Comparison of ENCODE assay signal across 8 mouse cellular contexts in the genomic region with DNA sequence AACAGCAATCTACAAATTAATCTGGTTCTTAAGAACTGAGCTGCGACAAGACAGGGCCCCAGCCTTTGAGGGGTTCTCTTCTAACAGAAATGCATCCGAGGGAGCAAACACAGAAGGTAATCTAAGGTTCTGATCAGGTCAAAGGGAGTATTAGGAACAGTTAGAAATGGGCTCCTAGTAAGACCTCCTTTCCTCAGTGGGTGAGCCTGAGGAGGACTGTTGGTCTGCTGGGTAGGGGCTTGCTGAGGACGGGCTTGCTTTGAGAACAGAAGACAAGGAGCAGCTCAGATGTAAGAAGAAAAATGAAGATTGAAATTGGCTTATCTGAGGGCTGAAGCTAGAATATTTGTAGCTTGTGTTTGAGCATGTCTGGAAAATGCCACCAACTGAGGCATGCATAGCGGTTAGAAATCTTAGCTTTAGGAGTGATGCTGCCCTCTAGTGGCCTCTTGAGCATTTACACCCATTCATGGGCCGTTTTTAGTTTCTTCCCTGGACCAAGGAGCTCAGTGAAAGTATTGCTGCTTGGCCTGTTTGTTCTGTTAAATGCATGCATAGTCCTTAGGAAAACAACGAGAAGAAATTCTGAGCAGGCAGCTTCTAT. TPM values are rescaled to one million over a fixed set of nuclear protein-coding genes. Genes with fewer than 3 reads are reported as not detected.
A peak's percentile ranks its signal among the peaks of the same experiment; 100 is the strongest.
DNase-seq lines count a peak whose midpoint lies in the region; ATAC-seq and TF ChIP-seq lines count a peak whose summit lies in the region.

No protein-coding gene starts in this region.

- no peaks in the 10 kb centered on the region for H3K27me3 ChIP-seq in MEL (ENCODE audit: control insufficient read depth in 1 of 2, insufficient read depth in 2 of 2, low read length in 2 of 2)
- no peaks in the 10 kb centered on the region for H3K27me3 ChIP-seq in liver, postnatal 0 days (ENCODE audit: insufficient read depth, low read length)

- peak; percentile 64 to 87 (median 81) for TF ChIP-seq CTCF in MEL (IDR thresholded peaks at IDR 0.05 in 2 of 3, conservative IDR thresholded peaks at IDR 0.05 in 1 of 3; ENCODE audit: control insufficient read depth in 1 of 3, insufficient read depth in 1 of 3, low read depth in 2 of 3, low read length in 3 of 3, poor library complexity in 1 of 3, severe bottlenecking in 1 of 3)
- TF ChIP-seq CTCF in liver, postnatal 0 days (IDR thresholded peaks at IDR 0.05; ENCODE audit: low read depth) = peak; percentile 83

- H3K79me2 ChIP-seq in MEL (ENCODE audit: control insufficient read depth, insufficient read depth, low read length, poor library complexity) = no peaks in the 10 kb centered on the region

- H3K4me1 ChIP-seq in MEL (ENCODE audit: control insufficient read depth in 1 of 2, insufficient read depth in 2 of 2, low read length in 2 of 2) = no peaks in the 10 kb centered on the region
- H3K4me1 ChIP-seq in liver, postnatal 0 days (ENCODE audit: insufficient read depth) = no peaks in the 10 kb centered on the region

- H3K27ac ChIP-seq in MEL (ENCODE audit: control insufficient read depth, low read depth, low read length) = no peak overlapping the region
- no peak overlapping the region for H3K27ac ChIP-seq in liver, postnatal 0 days (ENCODE audit: low read depth)

- no peak overlapping the region for H3K9ac ChIP-seq in MEL (ENCODE audit: control insufficient read depth, low read depth, low read length, poor library complexity, severe bottlenecking)
- no peak overlapping the region for H3K9ac ChIP-seq in liver, postnatal 0 days (replicated peaks)

- H3K9me3 ChIP-seq in MEL (replicated peaks; ENCODE audit: insufficient read depth, low read length) = no peaks in the 10 kb centered on the region
- no peaks in the 10 kb centered on the region for H3K9me3 ChIP-seq in liver, postnatal 0 days (ENCODE audit: low read length)

- peak; percentile 15 for DNase-seq in CD4-positive helper T cell, adult 2 months (ENCODE audit: low read depth, low spot score)
- DNase-seq in MEL (ENCODE audit: low read depth, low spot score) = peak; percentile 73
- peak; percentile 42 for DNase-seq in cerebellum, adult 8-10 months
- peak; percentile 75 for DNase-seq in forelimb bud, embryonic 11.5 days (ENCODE audit: low read depth, low spot score)
- peak; percentile 56 for DNase-seq in kidney, postnatal 10 days
- peak; percentile 29 for DNase-seq in liver, postnatal 0 days
- peak; percentile 30 for DNase-seq in ovary, postnatal 14 days (ENCODE audit: low spot score)
- no peak for DNase-seq in urinary bladder, postnatal 10 days (ENCODE audit: low spot score)

- no peak overlapping the region for H3K4me3 ChIP-seq in MEL (ENCODE audit: control insufficient read depth in 1 of 2, insufficient read depth in 1 of 2, low read depth in 2 of 2, low read length in 2 of 2)
- no peak overlapping the region for H3K4me3 ChIP-seq in liver, postnatal 0 days (ENCODE audit: low read depth, low read length)

- no peak overlapping the region for H3K4me2 ChIP-seq in liver, postnatal 0 days (ENCODE audit: low read depth, low read length)

- no peak for ATAC-seq in liver, postnatal 0 days

- TF ChIP-seq POLR2A in MEL (IDR thresholded peaks at IDR 0.05; ENCODE audit: control insufficient read depth in 1 of 2, insufficient read depth in 1 of 2, low read depth in 1 of 2, low read length in 2 of 2, poor library complexity in 1 of 2) = no peak

- no peaks in the 10 kb centered on the region for H3K36me3 ChIP-seq in MEL (ENCODE audit: control insufficient read depth in 1 of 2, insufficient read depth in 2 of 2, low read length in 2 of 2)
- no peaks in the 10 kb centered on the region for H3K36me3 ChIP-seq in liver, postnatal 0 days (replicated peaks; ENCODE audit: insufficient read depth, low read length)

- TF ChIP-seq RAD21 in MEL (IDR thresholded peaks at IDR 0.05; ENCODE audit: low read depth, low read length) = peak; percentile 84

- no peak for TF ChIP-seq EP300 in MEL (IDR thresholded peaks at IDR 0.05; ENCODE audit: low read depth in 1 of 2, low read length in 2 of 2)
- TF ChIP-seq EP300 in liver, postnatal 0 days (IDR thresholded peaks at IDR 0.05; ENCODE audit: low read depth) = no peak

- WGBS in liver, postnatal 0 days (ENCODE audit: insufficient replicate concordance) = 31% methylated on average over 6 of the region's 6 CpGs

TF ChIP-seq in MEL, 35 proteins besides CTCF, POLR2A, EP300 and RAD21:
- TF ChIP-seq SIN3A (IDR thresholded peaks at IDR 0.05; ENCODE audit: low read length) = no peak
- TF ChIP-seq POLR2AphosphoS5 (IDR thresholded peaks at IDR 0.05; ENCODE audit: borderline replicate concordance, low read depth, low read length) = no peak
- no peak for TF ChIP-seq USF2 (IDR thresholded peaks at IDR 0.05; ENCODE audit: borderline replicate concordance in 1 of 2, insufficient read depth in 1 of 2, low read depth in 1 of 2, low read length in 2 of 2)
- TF ChIP-seq ZC3H11A (IDR thresholded peaks at IDR 0.05; ENCODE audit: low read depth, low read length) = peak; percentile 66
- no peak for TF ChIP-seq GABPA (IDR thresholded peaks at IDR 0.05; ENCODE audit: low read depth, low read length)
- TF ChIP-seq NELFE (IDR thresholded peaks at IDR 0.05; ENCODE audit: low read depth, low read length) = no peak
- TF ChIP-seq USF1 (IDR thresholded peaks at IDR 0.05; ENCODE audit: low read depth, low read length) = no peak
- peak; percentile 83 for TF ChIP-seq SMC3 (IDR thresholded peaks at IDR 0.05; ENCODE audit: low read depth, low read length)
- no peak for TF ChIP-seq MXI1 (IDR thresholded peaks at IDR 0.05; ENCODE audit: low read depth, low read length)
- TF ChIP-seq TAL1 (IDR thresholded peaks at IDR 0.05; ENCODE audit: low read length) = no peak
- no peak for TF ChIP-seq HCFC1 (IDR thresholded peaks at IDR 0.05; ENCODE audit: low read depth, low read length)
- TF ChIP-seq E2F4 (IDR thresholded peaks at IDR 0.05; ENCODE audit: borderline replicate concordance, low read depth, low read length) = no peak
- no peak for TF ChIP-seq MAFK (IDR thresholded peaks at IDR 0.05; ENCODE audit: borderline replicate concordance, low read depth, low read length)
TF ChIP-seq in MEL: peak in this region for 2.

RNA-seq across cellular contexts. Expression of gene Svip, which starts 33.5 kb away (rescaled TPM):
- total RNA-seq in MEL (2012; rRNA removed) = 2.9 and 3.3 TPM in 2 replicates
- polyA plus RNA-seq in MEL (2012; ENCODE audit: insufficient read depth in 1 of 2, insufficient read length in 2 of 2, low read depth in 1 of 2, low replicate concordance in 2 of 2, missing spikeins in 1 of 2) = 1 to 10 TPM in 1 of 2 experiments, not detected in 1; 5.6 TPM
- 10.0 and 10.3 TPM in 2 replicates for polyA plus RNA-seq in liver, postnatal 0 days (2015; fragmentation: Nextera tagmentation; extraction: Ambion mirVana)

RNA-seq across cellular contexts. Expression of gene 1700015G11Rik, which starts 43.2 kb away (rescaled TPM):
- not detected in 2 replicates for total RNA-seq in MEL (2012; rRNA removed)
- polyA plus RNA-seq in MEL (2012; ENCODE audit: insufficient read depth in 1 of 2, insufficient read length in 2 of 2, low read depth in 1 of 2, low replicate concordance in 2 of 2, missing spikeins in 1 of 2) = not detected
- polyA plus RNA-seq in liver, postnatal 0 days (2015; fragmentation: Nextera tagmentation; extraction: Ambion mirVana) = not detected in 2 replicates
